Mouse (Mus musculus) adrenal gland, postnatal 25 days (tissue): ENCODE measurements at regions not wholly inside any gene's neighbourhood (a gene's known extent, or its start where the extent isn't known, plus 50 kb on each side); places are given as distances from the start of the nearest gene placed in this dataset.
A peak's percentile ranks its signal among the peaks of the same experiment; 100 is the strongest.

Experiments
- DNase-seq: peaks from one replicate; pipeline ENCODE4 v3.0.0; 2021; ENCODE audit warnings: mixed read lengths

DNA sequence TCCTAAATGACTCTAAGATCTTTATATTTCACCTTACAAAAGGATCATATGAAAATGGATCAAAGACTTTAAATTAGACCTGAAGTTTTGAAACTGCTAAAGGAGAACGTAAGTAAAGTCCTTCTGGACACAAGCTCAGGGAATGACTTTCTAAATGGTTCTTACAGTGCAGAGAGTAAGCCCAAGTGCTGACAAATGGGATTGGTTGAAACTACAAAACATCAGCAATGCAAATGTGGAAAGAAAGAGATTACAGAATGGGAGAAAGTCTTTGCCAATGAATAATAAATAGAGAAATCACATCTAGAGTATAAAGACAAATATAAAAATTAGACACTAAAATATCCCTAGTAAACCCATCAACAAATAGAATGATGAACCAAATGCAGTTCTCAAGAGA is 263.9 kb downstream of the Atp10a start:
- no peak for DNase-seq

DNA sequence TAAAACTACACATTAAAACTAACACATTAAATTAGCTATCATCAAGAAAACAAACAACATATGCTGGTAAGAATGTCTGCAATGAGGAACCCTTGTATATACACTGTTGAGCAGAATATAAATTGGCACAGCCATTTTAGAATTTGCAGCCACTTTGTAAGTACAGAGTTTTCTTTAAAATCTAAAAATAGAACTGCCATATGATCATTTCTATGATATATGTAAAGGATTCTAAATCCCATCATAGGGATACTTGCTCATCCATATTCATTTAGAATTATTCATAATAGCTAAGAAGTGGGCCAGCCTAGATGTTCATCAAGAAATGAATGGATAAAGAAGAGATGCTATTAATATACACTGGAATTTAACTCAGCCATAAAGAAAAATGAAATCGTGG is 264.3 kb downstream of the Atp10a start:
- no peak for DNase-seq

DNA sequence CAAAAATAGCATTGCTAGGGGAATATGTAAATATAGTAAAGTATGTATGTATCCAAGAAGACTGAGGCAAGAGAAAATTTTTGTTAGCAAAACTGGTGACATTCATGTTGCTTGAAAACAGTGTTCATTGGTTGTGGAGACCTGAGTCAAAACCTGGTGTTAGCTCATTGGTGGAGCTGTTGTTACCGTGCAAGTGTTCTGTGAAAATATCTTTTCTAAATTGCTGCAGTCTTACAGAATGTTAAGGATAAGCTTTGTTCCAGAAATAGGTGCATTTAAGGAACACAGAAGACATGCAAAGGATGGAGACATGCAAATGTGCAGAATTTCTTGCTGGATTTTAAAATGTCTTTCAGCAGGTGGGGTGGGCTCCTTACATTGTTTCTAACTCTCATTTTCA is 269.0 kb downstream of the Atp10a start:
- no peak for DNase-seq

DNA sequence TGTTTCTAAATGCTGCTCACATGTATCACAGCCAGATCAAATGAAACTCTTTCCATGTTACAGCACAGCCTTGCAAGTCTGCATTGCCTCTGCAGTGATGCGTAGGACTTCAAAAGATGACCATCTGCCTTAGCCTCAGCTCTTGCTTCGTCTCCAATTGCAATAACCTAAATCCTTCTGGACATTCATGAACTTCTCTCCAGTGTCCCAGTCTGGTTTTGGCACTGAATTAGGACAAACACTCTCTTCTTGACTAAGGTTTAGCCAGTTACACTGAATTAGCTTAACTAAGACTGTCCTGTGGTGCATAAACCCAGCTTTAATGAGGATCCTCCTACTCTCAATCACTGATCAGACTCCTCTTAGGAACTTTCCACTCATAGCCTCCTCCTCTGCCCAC is 269.4 kb downstream of the Atp10a start:
- no peak for DNase-seq

DNA sequence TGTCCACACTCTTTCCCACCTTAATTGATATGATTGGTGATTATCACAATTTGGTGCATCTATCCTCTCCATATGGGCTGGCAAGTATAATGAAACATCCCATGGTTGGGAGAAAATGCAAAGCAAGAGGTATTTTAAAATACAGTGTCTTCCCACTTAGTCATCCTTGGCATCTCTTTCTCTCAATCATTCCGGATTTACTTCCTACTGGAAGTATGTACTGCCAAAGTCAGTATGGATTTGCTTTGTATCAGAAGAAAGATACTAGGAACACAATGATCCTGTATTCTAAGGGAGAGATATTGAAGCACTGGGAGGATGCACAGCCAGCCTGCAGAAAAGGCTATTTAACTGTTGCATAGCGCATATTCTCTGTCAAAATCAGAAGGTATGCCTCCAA is 271.1 kb upstream of the Ube3a start:
- DNase-seq = no peak

DNA sequence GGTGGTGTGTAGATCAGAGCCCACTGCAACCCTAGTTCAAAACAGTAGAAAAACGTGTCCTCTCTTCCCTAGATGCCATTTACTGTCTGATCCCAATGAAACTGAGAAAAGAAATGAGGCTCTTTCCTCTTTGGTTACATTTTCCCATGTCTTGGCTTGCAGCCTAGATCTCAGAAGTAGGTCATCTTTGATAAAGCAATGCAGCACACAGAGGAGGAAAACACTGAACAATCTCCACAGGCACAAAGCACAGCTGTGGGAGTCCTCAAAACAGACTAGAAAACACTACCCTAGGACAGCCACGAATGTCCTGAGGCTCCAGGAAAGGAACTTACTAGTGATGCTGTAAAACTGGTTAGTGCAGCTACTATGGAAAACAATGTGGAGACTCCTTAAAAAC is 221.4 kb upstream of the Ube3a start:
- peak; percentile 35 for DNase-seq

DNA sequence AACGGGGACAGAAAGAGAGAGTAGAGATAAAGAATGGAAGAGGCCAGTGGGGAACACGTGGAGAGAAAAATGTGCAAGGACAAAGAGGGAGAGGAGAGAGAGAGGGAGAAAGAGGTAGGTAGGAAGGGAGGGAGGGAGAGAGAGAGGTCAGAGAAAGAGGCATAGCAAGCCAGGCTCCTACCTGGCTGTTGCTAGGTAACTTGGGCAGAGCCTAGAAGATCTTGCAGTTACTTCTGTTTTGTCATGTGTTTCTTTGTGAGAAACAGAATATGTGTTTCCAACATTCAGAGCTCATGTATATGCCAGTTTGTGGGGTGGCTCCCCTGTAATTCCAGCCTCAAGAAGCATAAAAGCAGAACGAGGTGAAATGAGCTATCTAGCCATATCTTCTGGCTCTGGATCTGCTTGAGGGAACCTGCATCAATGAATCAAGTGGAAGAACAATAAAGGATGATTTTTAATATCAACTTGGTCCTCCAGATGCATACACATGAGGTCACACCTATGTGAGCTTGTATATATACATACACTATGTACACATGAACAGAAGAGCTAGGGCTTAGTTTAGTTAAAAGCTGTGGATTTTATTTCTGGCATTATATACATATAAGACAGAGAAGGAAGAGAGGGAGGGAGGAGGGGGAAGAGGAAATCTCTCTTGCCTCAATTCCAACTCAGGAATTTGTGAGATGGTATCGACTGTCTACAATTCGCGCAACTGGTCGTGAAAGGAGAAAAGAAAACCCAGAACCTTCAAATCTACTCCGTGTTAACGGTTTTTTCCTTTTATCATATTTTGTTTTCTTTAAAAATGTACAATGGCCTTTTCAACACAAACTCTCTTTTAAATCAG is 214.9 kb upstream of the Ube3a start:
- DNase-seq = no peak

DNA sequence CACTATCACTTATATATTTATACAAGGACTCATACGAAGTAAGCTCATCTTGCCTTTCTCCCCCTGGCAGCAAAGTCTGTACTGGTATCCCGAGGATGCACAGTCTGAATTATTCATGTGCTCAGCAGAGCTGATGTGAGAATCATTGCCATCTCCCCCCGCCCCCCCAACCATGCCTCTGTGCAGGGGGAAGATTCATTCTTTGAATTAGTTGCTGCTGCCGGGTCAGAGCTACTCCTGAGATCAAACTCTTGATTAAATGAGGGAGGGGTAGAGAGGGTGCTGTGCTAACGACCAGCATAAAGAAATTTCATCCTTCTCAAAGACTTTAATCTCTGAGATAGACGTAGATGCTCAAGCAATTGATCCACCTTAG is 214.3 kb upstream of the Ube3a start:
- no peak for DNase-seq

DNA sequence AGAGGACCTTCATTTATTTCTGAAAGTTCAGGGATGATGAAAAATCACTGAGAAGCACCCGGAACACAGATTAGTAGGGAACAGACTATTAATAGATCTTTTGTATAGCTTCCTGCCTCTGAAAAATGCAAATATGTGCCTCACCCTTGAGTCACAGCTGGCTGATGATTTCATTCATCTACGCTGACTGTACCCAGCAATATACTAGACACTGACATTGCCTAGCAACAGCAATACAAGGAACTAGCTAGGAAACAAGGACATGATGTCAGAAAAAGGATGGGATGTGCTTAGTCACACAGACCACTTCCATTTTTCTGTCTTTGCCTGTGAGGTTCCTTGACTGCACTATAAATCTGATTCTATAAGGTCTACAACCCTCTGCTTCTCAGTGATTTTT is 201.1 kb upstream of the Ube3a start:
- DNase-seq = no peak
